In genomic region chr9:50554241-50555093, GRCm38 (mm10) we compare ENCODE assay signal across 8 mouse cellular contexts. TPM values are rescaled to one million over a fixed set of nuclear protein-coding genes. Genes with fewer than 3 reads are reported as not detected.
DNase-seq lines count a peak whose midpoint lies in the region; ATAC-seq and TF ChIP-seq lines count a peak whose summit lies in the region.

Il18 (plus strand) TSS chr9:50554827.

- H3K9ac ChIP-seq in embryonic facial prominence, embryonic 13.5 days = peak within 1 kb of the TSS; percentile 64; the same call in 1 of the 2 replicates
- H3K9ac ChIP-seq in heart, embryonic 16.5 days (ENCODE audit: low read length) = 0 out of 2 replicates have a peak within 1 kb of the TSS, but pooled peaks have one; percentile 5
- peak within 1 kb of the TSS; percentile 50 for H3K9ac ChIP-seq in liver, postnatal 0 days (replicated peaks)
- peak within 1 kb of the TSS; percentile 52 for H3K9ac ChIP-seq in neural tube, embryonic 11.5 days (ENCODE audit: low read length)

- TF ChIP-seq EP300 in liver, postnatal 0 days (IDR thresholded peaks at IDR 0.05; ENCODE audit: low read depth) = no peak

- DNase-seq in 416B (ENCODE audit: low read depth) = peak; percentile 51
- DNase-seq in large intestine, adult 2 months (ENCODE audit: low read depth, low spot score) = no peak
- peak; percentile 33 for DNase-seq in liver, postnatal 0 days
- DNase-seq in neural tube, embryonic 11.5 days (ENCODE audit: low spot score) = peak; percentile 51
- peak; percentile 26 to 43 for DNase-seq in thymus, postnatal 36 days

- H3K9me3 ChIP-seq in embryonic facial prominence, embryonic 13.5 days = no peaks in the 10 kb centered on the region
- no peaks in the 10 kb centered on the region for H3K9me3 ChIP-seq in heart, embryonic 16.5 days (replicated peaks; ENCODE audit: control insufficient read depth, low read length)
- H3K9me3 ChIP-seq in liver, postnatal 0 days (ENCODE audit: low read length) = no peaks in the 10 kb centered on the region
- no peaks in the 10 kb centered on the region for H3K9me3 ChIP-seq in neural tube, embryonic 11.5 days (ENCODE audit: control insufficient read depth, low read length)

- ATAC-seq in activated CD4-positive, CD25-positive, alpha-beta regulatory T cell, adult 4 months = peak; percentile 95
- ATAC-seq in embryonic facial prominence, embryonic 13.5 days (ENCODE audit: insufficient number of reproducible peaks, insufficient read depth, low FRiP score, low TSS enrichment, low read depth) = no peak
- no peak for ATAC-seq in heart, embryonic 16.5 days (replicated peaks; ENCODE audit: extremely low read depth, insufficient read depth, low FRiP score)
- peak; percentile 88 for ATAC-seq in liver, postnatal 0 days
- peak; percentile 79 for ATAC-seq in neural tube, embryonic 11.5 days (ENCODE audit: insufficient read depth, low FRiP score, low TSS enrichment)

- 25% methylated on average over 12 of the region's 12 CpGs for WGBS in embryonic facial prominence, embryonic 13.5 days
- 24% methylated on average over 12 of the region's 12 CpGs for WGBS in heart, embryonic 16.5 days
- WGBS in large intestine, adult 2 months = 11% methylated on average over 12 of the region's 12 CpGs
- 28% methylated on average over 12 of the region's 12 CpGs for WGBS in liver, postnatal 0 days (ENCODE audit: insufficient replicate concordance)
- 23% methylated on average over 12 of the region's 12 CpGs for WGBS in neural tube, embryonic 11.5 days

- peaks cover 8% of the 10 kb centered on the region; the same call in 1 of the 2 replicates for H3K4me1 ChIP-seq in embryonic facial prominence, embryonic 13.5 days
- H3K4me1 ChIP-seq in heart, embryonic 16.5 days (ENCODE audit: control insufficient read depth, insufficient read depth, low read length) = no peaks in the 10 kb centered on the region
- H3K4me1 ChIP-seq in liver, postnatal 0 days (ENCODE audit: insufficient read depth) = peaks cover 7% of the 10 kb centered on the region; the same call in 1 of the 2 replicates
- H3K4me1 ChIP-seq in neural tube, embryonic 11.5 days (ENCODE audit: control insufficient read depth, insufficient read depth, low read length) = no peaks in the 10 kb centered on the region; the same call in 1 of the 2 replicates

- no peaks in the 10 kb centered on the region for H3K27me3 ChIP-seq in embryonic facial prominence, embryonic 13.5 days
- no peaks in the 10 kb centered on the region for H3K27me3 ChIP-seq in heart, embryonic 16.5 days (ENCODE audit: control insufficient read depth, insufficient read depth, low read length)
- no peaks in the 10 kb centered on the region for H3K27me3 ChIP-seq in liver, postnatal 0 days (ENCODE audit: insufficient read depth, low read length)
- no peaks in the 10 kb centered on the region for H3K27me3 ChIP-seq in neural tube, embryonic 11.5 days (ENCODE audit: control insufficient read depth, insufficient read depth, low read length)

- no peaks in the 10 kb centered on the region for H3K36me3 ChIP-seq in embryonic facial prominence, embryonic 13.5 days
- H3K36me3 ChIP-seq in heart, embryonic 16.5 days (ENCODE audit: control insufficient read depth, insufficient read depth) = no peaks in the 10 kb centered on the region
- no peaks in the 10 kb centered on the region for H3K36me3 ChIP-seq in liver, postnatal 0 days (replicated peaks; ENCODE audit: insufficient read depth, low read length)
- H3K36me3 ChIP-seq in neural tube, embryonic 11.5 days (ENCODE audit: control insufficient read depth, insufficient read depth, low read length) = no peaks in the 10 kb centered on the region

- H3K4me3 ChIP-seq in embryonic facial prominence, embryonic 13.5 days = peak within 1 kb of the TSS; percentile 27
- no peak within 1 kb of the TSS; the same call in 1 of the 2 replicates for H3K4me3 ChIP-seq in heart, embryonic 16.5 days (ENCODE audit: low read length)
- H3K4me3 ChIP-seq in liver, postnatal 0 days (ENCODE audit: low read depth, low read length) = peak within 1 kb of the TSS; percentile 37
- no peak within 1 kb of the TSS for H3K4me3 ChIP-seq in neural tube, embryonic 11.5 days (ENCODE audit: low read depth, low read length)

- peak within 1 kb of the TSS; percentile 57 for H3K4me2 ChIP-seq in embryonic facial prominence, embryonic 13.5 days
- peak within 1 kb of the TSS; percentile 33; the same call in 1 of the 2 replicates for H3K4me2 ChIP-seq in heart, embryonic 16.5 days (ENCODE audit: low read depth, low read length)
- peak within 1 kb of the TSS; percentile 65 for H3K4me2 ChIP-seq in liver, postnatal 0 days (ENCODE audit: low read depth, low read length)
- peak within 1 kb of the TSS; percentile 30 for H3K4me2 ChIP-seq in neural tube, embryonic 11.5 days (ENCODE audit: low read depth)

- TF ChIP-seq CTCF in liver, postnatal 0 days (IDR thresholded peaks at IDR 0.05; ENCODE audit: low read depth) = no peak

- H3K27ac ChIP-seq in embryonic facial prominence, embryonic 13.5 days = 0 out of 2 replicates have a peak within 1 kb of the TSS, but pooled peaks have one; percentile 19
- no peak within 1 kb of the TSS for H3K27ac ChIP-seq in heart, embryonic 16.5 days (ENCODE audit: low read length)
- peak within 1 kb of the TSS; percentile 84 for H3K27ac ChIP-seq in liver, postnatal 0 days (ENCODE audit: low read depth)
- H3K27ac ChIP-seq in neural tube, embryonic 11.5 days (ENCODE audit: low read depth, low read length) = peak within 1 kb of the TSS; percentile 53; the same call in 1 of the 2 replicates

RNA-seq across cellular contexts. Expression of gene Il18, which starts in this region (rescaled TPM):
- 1 to 10 TPM; 3.4 to 3.9 TPM for polyA plus RNA-seq in activated CD4-positive, CD25-positive, alpha-beta regulatory T cell, adult 4 months (2017; shearing (Covaris generic))
- polyA plus RNA-seq in embryonic facial prominence, embryonic 13.5 days (2015; fragmentation: Nextera tagmentation; extraction: Ambion mirVana) = 5.1 TPM in 2 replicates
- polyA plus RNA-seq in heart, embryonic 16.5 days (2015; fragmentation: Nextera tagmentation; extraction: Ambion mirVana) = 3.7 and 3.9 TPM in 2 replicates
- 21.3 and 22.0 TPM in 2 replicates for polyA plus RNA-seq in large intestine, adult 2 months (2012; rRNA removed)
- polyA plus RNA-seq in liver, postnatal 0 days (2015; fragmentation: Nextera tagmentation; extraction: Ambion mirVana) = 19.1 and 19.8 TPM in 2 replicates
- 4.7 and 6.4 TPM in 2 replicates for polyA plus RNA-seq in neural tube, embryonic 11.5 days (2014; fragmentation: Nextera tagmentation; extraction: Ambion mirVana)

Comparison
In these comparisons a context has a peak if more than half of its experiments do, and no peak if none do; other contexts are left out.
1. ATAC-seq: peak in activated CD4-positive, CD25-positive, alpha-beta regulatory T cell, adult 4 months (single experiment), liver, postnatal 0 days (single experiment) and neural tube, embryonic 11.5 days (single experiment); none in embryonic facial prominence, embryonic 13.5 days (single experiment) and heart, embryonic 16.5 days (single experiment).
2. H3K4me3 ChIP-seq: peak in embryonic facial prominence, embryonic 13.5 days (single experiment) and liver, postnatal 0 days (single experiment); none in heart, embryonic 16.5 days (single experiment) and neural tube, embryonic 11.5 days (single experiment).
3. H3K9ac ChIP-seq: peak in every context shown above with its lines; median percentile 64 in embryonic facial prominence, embryonic 13.5 days; 52 in neural tube, embryonic 11.5 days; 50 in liver, postnatal 0 days; 5 in heart, embryonic 16.5 days.
4. Peak in every context shown above with its lines, with median percentiles within 50 percentile points of each other: H3K4me2 ChIP-seq.